Mouse (Mus musculus): ENCODE measurements around the gene Arhgef19.

DNA sequence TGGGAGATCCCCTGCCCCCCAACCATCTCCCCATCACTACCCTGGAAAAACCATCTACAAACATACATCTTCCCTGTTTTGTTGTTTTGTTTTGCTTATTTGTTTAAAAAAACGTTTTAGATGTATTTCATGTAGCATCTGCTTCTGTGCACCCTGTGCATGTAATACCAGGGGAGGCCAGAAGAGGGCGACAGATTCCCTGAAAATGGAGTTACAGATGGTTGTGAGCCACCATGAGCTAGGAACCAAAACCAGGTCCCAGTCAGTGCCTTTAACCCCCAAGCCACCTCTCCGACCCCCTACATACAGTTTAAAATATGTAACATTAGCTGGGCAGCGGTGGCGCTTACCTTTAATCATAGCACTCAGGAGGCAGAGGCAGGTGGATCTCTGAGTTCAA, 18.1 kb downstream of the Arhgef19 start:
- TF ChIP-seq CTCF (IDR thresholded peaks at IDR 0.05; ENCODE audit: low read depth) (peak; percentile 74), EP300 (optimal IDR thresholded peaks at IDR 0.05) (no peak)
